Mouse (Mus musculus): Measurements from ENCODE around the gene 4930447C04Rik. TPM values are rescaled to one million over a fixed set of nuclear protein-coding genes. Genes with fewer than 3 reads are reported as not detected.

The 4930447C04Rik gene
- total RNA-seq, 2 experiments from 2014 or later = 5.2 to 8.2 TPM

- no peak for DNase-seq
These were observed 1.6 kb upstream of the 4930447C04Rik start for GRCm38 (mm10) chr12:72942171-72942570.

- no peak for DNase-seq
These were observed 951 bp upstream of the 4930447C04Rik start for GRCm38 (mm10) chr12:72941398-72942051.

GRCm38 (mm10) chr12:72940822-72941397 lies 336 bp upstream of the 4930447C04Rik start:
- DNase-seq = no peak

GRCm38 (mm10) chr12:72939616-72940015 lies 958 bp downstream of the 4930447C04Rik start, which contains the start of gene Six6:
TSS of gene Six6 (plus strand) at chr12:72939892.
- no peak for DNase-seq

GRCm38 (mm10) chr12:72938600-72939490 lies 1.7 kb downstream of the 4930447C04Rik start:
- DNase-seq = no peak

- no peak for DNase-seq
These were observed 2.4 kb downstream of the 4930447C04Rik start for GRCm38 (mm10) chr12:72938176-72938575.

GRCm38 (mm10) chr12:72937537-72938120 lies 2.9 kb downstream of the 4930447C04Rik start:
- no peak for DNase-seq

- no peak for DNase-seq
These were observed 3.8 kb downstream of the 4930447C04Rik start for GRCm38 (mm10) chr12:72936751-72937150.

- no peak for DNase-seq
These were observed 23.2 kb downstream of the 4930447C04Rik start for GRCm38 (mm10) chr12:72917159-72917993.

- no peak for DNase-seq
These were observed 86.1 kb downstream of the 4930447C04Rik start for GRCm38 (mm10) chr12:72854377-72855032.

GRCm38 (mm10) chr12:72853406-72854076 lies 87.0 kb downstream of the 4930447C04Rik start:
- DNase-seq = no peak

- DNase-seq = no peak
These were observed 88.3 kb downstream of the 4930447C04Rik start for GRCm38 (mm10) chr12:72852264-72852663.

GRCm38 (mm10) chr12:72850146-72850545 lies 90.4 kb downstream of the 4930447C04Rik start:
- DNase-seq = no peak

GRCm38 (mm10) chr12:72847725-72848124 lies 92.8 kb downstream of the 4930447C04Rik start:
- no peak for DNase-seq

- DNase-seq = no peak
These were observed 94.6 kb downstream of the 4930447C04Rik start for GRCm38 (mm10) chr12:72845946-72846345.

GRCm38 (mm10) chr12:72843973-72844620 lies 96.5 kb downstream of the 4930447C04Rik start:
- no peak for DNase-seq

- DNase-seq = no peak
These were observed 97.0 kb downstream of the 4930447C04Rik start for GRCm38 (mm10) chr12:72843555-72843954.

GRCm38 (mm10) chr12:72843135-72843534 lies 97.4 kb downstream of the 4930447C04Rik start:
- DNase-seq = no peak

- DNase-seq = no peak
These were observed 99.1 kb downstream of the 4930447C04Rik start for GRCm38 (mm10) chr12:72841500-72841899.

GRCm38 (mm10) chr12:72837302-72837701 lies 103.3 kb downstream of the 4930447C04Rik start:
- no peak for DNase-seq

Data from layer of hippocampus, postnatal 36 days (tissue).